Mouse (Mus musculus): ENCODE data around the gene Catsperg1. TPM values are rescaled to one million over a fixed set of nuclear protein-coding genes. Genes with fewer than 3 reads are reported as not detected.

Gene Catsperg1
- polyA plus RNA-seq, 1 experiment from 2014 or later, result 5.8 TPM

DNA sequence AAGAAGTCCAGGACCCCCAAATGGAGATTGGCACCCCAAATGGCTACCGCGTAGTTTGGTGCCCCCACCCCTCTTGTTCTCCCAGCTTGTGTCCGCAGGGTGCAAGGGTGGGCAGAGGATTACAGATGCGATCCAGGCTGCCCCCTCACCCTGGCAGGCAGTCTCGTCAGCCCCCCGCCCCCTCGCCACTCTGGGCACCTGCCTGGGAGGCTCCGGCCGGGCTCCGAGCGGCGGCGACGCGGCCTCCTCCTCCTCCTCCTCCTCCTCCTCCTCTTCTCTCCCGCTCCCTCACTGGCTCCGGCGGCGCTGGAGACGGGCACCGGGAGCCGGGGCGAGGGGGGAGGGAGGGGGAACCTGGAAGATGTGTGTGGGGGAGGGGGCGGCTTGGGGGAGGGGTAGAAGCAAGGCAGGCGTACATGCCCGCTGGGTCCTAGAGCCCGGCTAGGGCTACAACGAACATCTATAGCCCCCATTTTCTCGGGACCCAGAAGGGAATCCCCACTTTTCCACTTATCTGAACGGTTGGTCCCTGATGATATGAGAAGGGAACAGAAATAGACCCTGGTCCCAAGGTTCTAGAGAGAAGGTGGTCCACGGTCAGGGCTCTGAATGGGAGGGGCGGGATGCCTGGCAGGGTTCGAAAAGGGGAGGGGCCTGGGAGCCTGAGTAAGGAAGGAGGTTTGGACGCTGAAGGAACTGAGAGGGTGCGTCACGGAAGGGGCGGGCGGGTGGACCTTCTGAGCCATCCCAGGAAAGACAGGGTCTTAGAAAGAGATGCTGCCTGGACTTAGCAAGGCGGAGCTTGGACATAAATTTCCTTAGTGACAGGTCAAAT is 44.4 kb downstream of the Catsperg1 start:
- Histone ChIP-seq H3K9me3 (replicated peaks; ENCODE audit: control insufficient read depth, low read length, poor library complexity, severe bottlenecking) (no peaks in the 10 kb centered on the region), H3K9ac (ENCODE audit: low read depth, low read length) (peak overlapping the region; percentile 80), H3K36me3 (ENCODE audit: control insufficient read depth, insufficient read depth, low read length) (peaks cover 5% of the 10 kb centered on the region), H3K4me1 (ENCODE audit: control insufficient read depth, insufficient read depth, low read length) (peaks cover 22% of the 10 kb centered on the region), H3K27ac (ENCODE audit: low read length) (peak overlapping the region; percentile 91), H3K4me3 (ENCODE audit: low read depth, low read length) (peak overlapping the region; percentile 75), H3K27me3 (ENCODE audit: control insufficient read depth, insufficient read depth, low read depth, low read length) (peaks cover 34% of the 10 kb centered on the region), H3K4me2 (ENCODE audit: low read length) (peak overlapping the region; percentile 61)
- peak; percentile 86 for ATAC-seq
- WGBS, result 0% methylated on average over 21 of the region's 39 CpGs

GRCm38 (mm10) chr7:29168791-29169230 is 45.0 kb downstream of the Catsperg1 start:
- 0% methylated on average over 12 of the region's 14 CpGs for WGBS
- peak overlapping the region; percentile 80 for H3K9ac ChIP-seq (ENCODE audit: low read depth, low read length)
- H3K9me3 ChIP-seq (replicated peaks; ENCODE audit: control insufficient read depth, low read length, poor library complexity, severe bottlenecking), result no peaks in the 10 kb centered on the region
- H3K4me2 ChIP-seq (ENCODE audit: low read length), result peak overlapping the region; percentile 61
- peaks cover 22% of the 10 kb centered on the region for H3K4me1 ChIP-seq (ENCODE audit: control insufficient read depth, insufficient read depth, low read length)
- peaks cover under 1% of the 10 kb centered on the region for H3K36me3 ChIP-seq (ENCODE audit: control insufficient read depth, insufficient read depth, low read length)
- peak overlapping the region; percentile 75 for H3K4me3 ChIP-seq (ENCODE audit: low read depth, low read length)
- peak; percentile 20 for ATAC-seq
- peaks cover 28% of the 10 kb centered on the region for H3K27me3 ChIP-seq (ENCODE audit: control insufficient read depth, insufficient read depth, low read depth, low read length)
- H3K27ac ChIP-seq (ENCODE audit: low read length), result peak overlapping the region; percentile 91

GRCm38 (mm10) chr7:29168121-29168695 is 45.6 kb downstream of the Catsperg1 start:
- Histone ChIP-seq H3K4me2 (ENCODE audit: low read length) (peak overlapping the region; percentile 61), H3K4me1 (ENCODE audit: control insufficient read depth, insufficient read depth, low read length) (peaks cover 22% of the 10 kb centered on the region), H3K9me3 (replicated peaks; ENCODE audit: control insufficient read depth, low read length, poor library complexity, severe bottlenecking) (no peaks in the 10 kb centered on the region), H3K36me3 (ENCODE audit: control insufficient read depth, insufficient read depth, low read length) (no peaks in the 10 kb centered on the region; the same call in 1 of the 2 replicates), H3K9ac (ENCODE audit: low read depth, low read length) (peak overlapping the region; percentile 80), H3K4me3 (ENCODE audit: low read depth, low read length) (peak overlapping the region; percentile 75), H3K27ac (ENCODE audit: low read length) (peak overlapping the region; percentile 91), H3K27me3 (ENCODE audit: control insufficient read depth, insufficient read depth, low read depth, low read length) (peaks cover 22% of the 10 kb centered on the region)
- ATAC-seq, result no peak
- WGBS, result 2% methylated on average over 10 of the region's 10 CpGs

GRCm38 (mm10) chr7:29167656-29168055 is 46.2 kb downstream of the Catsperg1 start:
- Histone ChIP-seq H3K4me3 (ENCODE audit: low read depth, low read length) (peak overlapping the region; percentile 75), H3K27ac (ENCODE audit: low read length) (no peak overlapping the region), H3K4me1 (ENCODE audit: control insufficient read depth, insufficient read depth, low read length) (peaks cover 22% of the 10 kb centered on the region), H3K36me3 (ENCODE audit: control insufficient read depth, insufficient read depth, low read length) (no peaks in the 10 kb centered on the region; the same call in 1 of the 2 replicates), H3K4me2 (ENCODE audit: low read length) (peak overlapping the region; percentile 61), H3K9ac (ENCODE audit: low read depth, low read length) (peak overlapping the region; percentile 80), H3K9me3 (replicated peaks; ENCODE audit: control insufficient read depth, low read length, poor library complexity, severe bottlenecking) (no peaks in the 10 kb centered on the region), H3K27me3 (ENCODE audit: control insufficient read depth, insufficient read depth, low read depth, low read length) (peaks cover 17% of the 10 kb centered on the region)
- no peak for ATAC-seq
- WGBS, result 9% methylated on average over 19 of the region's 19 CpGs

DNA sequence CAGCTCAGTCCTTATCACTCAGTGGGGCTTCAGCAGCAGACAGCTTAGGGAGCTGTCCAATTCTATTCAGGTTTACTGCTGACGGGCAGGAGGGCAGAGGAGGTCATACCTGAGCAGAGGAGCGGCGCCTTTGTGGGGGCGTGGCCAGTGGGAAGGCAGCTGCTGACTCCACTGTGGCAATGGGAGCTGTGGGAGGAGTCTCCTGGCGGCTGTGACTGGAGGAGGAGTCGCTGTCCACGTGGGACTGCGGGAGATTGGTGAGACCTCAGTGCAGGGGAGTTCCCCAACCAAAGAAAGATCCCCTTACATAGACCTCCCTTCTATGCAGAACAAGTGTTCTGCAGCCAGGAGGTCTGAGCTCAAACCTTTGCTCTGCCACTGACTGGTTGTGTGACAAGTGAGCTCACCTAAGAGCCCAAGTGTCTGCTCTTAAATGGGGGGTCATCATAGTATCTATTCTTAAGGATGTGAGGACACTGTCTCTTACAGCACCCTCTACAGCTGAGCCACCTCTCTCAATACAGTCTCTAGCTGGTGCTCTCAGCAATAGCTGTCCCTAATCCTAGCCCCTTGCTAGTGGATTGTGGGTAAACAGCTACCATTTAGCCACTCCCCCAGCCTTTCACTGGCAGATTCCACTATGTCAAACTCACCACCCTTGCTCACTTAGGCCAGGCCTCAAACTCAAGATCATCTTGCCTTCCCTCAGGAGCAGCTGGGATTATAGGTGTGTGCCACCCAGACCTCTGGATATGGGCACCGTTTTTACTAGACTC is 50.9 kb downstream of the Catsperg1 start:
- 28% methylated on average over 9 of the region's 9 CpGs for WGBS
- Histone ChIP-seq H3K9me3 (replicated peaks; ENCODE audit: control insufficient read depth, low read length, poor library complexity, severe bottlenecking) (no peaks in the 10 kb centered on the region), H3K4me2 (ENCODE audit: low read length) (no peak overlapping the region), H3K27me3 (ENCODE audit: control insufficient read depth, insufficient read depth, low read depth, low read length) (peaks cover 4% of the 10 kb centered on the region), H3K4me3 (ENCODE audit: low read depth, low read length) (no peak overlapping the region), H3K9ac (ENCODE audit: low read depth, low read length) (no peak overlapping the region), H3K27ac (ENCODE audit: low read length) (no peak overlapping the region), H3K4me1 (ENCODE audit: control insufficient read depth, insufficient read depth, low read length) (peaks cover 5% of the 10 kb centered on the region), H3K36me3 (ENCODE audit: control insufficient read depth, insufficient read depth, low read length) (no peaks in the 10 kb centered on the region; the same call in 1 of the 2 replicates)
- no peak for ATAC-seq

DNA sequence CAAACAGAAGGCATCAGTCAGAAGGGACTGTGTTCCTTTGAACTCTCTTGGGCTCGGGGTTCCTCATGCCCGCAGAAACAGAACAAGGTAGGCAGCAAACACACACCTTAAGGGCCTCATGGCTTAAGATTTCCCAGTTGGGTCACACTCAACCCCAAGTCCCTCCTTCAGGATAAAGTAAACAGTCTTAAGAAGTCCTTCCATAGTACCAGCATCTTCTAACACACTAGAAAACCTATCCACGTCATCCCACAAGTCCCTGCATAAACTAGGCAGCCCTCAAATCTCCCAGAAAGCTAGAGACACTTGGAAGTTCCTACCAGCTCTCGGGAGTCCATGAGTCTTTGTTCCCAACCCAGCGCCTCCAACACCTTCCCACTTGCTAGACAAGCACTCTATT is 51.5 kb downstream of the Catsperg1 start:
- 85% methylated on average over 5 of the region's 5 CpGs for WGBS
- H3K27me3 ChIP-seq (ENCODE audit: control insufficient read depth, insufficient read depth, low read depth, low read length), result peaks cover 4% of the 10 kb centered on the region
- H3K4me1 ChIP-seq (ENCODE audit: control insufficient read depth, insufficient read depth, low read length), result no peaks in the 10 kb centered on the region
- H3K9me3 ChIP-seq (replicated peaks; ENCODE audit: control insufficient read depth, low read length, poor library complexity, severe bottlenecking), result no peaks in the 10 kb centered on the region
- H3K36me3 ChIP-seq (ENCODE audit: control insufficient read depth, insufficient read depth, low read length), result no peaks in the 10 kb centered on the region; the same call in 1 of the 2 replicates
- H3K27ac ChIP-seq (ENCODE audit: low read length), result no peak overlapping the region
- H3K9ac ChIP-seq (ENCODE audit: low read depth, low read length), result no peak overlapping the region
- H3K4me2 ChIP-seq (ENCODE audit: low read length), result no peak overlapping the region
- no peak overlapping the region for H3K4me3 ChIP-seq (ENCODE audit: low read depth, low read length)
- ATAC-seq, result no peak

GRCm38 (mm10) chr7:29158264-29158663 is 55.6 kb downstream of the Catsperg1 start:
- Histone ChIP-seq H3K4me3 (ENCODE audit: low read depth, low read length) (no peak overlapping the region), H3K4me1 (ENCODE audit: control insufficient read depth, insufficient read depth, low read length) (peaks cover 8% of the 10 kb centered on the region), H3K27ac (ENCODE audit: low read length) (no peak overlapping the region), H3K27me3 (ENCODE audit: control insufficient read depth, insufficient read depth, low read depth, low read length) (peaks cover 4% of the 10 kb centered on the region), H3K9ac (ENCODE audit: low read depth, low read length) (no peak overlapping the region), H3K36me3 (ENCODE audit: control insufficient read depth, insufficient read depth, low read length) (no peaks in the 10 kb centered on the region), H3K4me2 (ENCODE audit: low read length) (no peak overlapping the region), H3K9me3 (replicated peaks; ENCODE audit: control insufficient read depth, low read length, poor library complexity, severe bottlenecking) (no peaks in the 10 kb centered on the region)
- WGBS, result 0% methylated on average over 5 of the region's 5 CpGs
- ATAC-seq, result no peak

GRCm38 (mm10) chr7:29155838-29156782 is 57.7 kb downstream of the Catsperg1 start, which contains the start of gene Fam98c:
Gene Fam98c (minus strand): TSS chr7:29156234.
- H3K4me3 ChIP-seq (ENCODE audit: low read depth, low read length), result peak within 1 kb of the TSS; percentile 81
- H3K9ac ChIP-seq (ENCODE audit: low read depth, low read length), result peak within 1 kb of the TSS; percentile 78
- peaks cover 4% of the 10 kb centered on the region for H3K27me3 ChIP-seq (ENCODE audit: control insufficient read depth, insufficient read depth, low read depth, low read length)
- ATAC-seq, result peak; percentile 88
- peak within 1 kb of the TSS; percentile 91 for H3K27ac ChIP-seq (ENCODE audit: low read length)
- no peaks in the 10 kb centered on the region for H3K9me3 ChIP-seq (replicated peaks; ENCODE audit: control insufficient read depth, low read length, poor library complexity, severe bottlenecking)
- H3K36me3 ChIP-seq (ENCODE audit: control insufficient read depth, insufficient read depth, low read length), result no peaks in the 10 kb centered on the region
- H3K4me2 ChIP-seq (ENCODE audit: low read length), result peak within 1 kb of the TSS; percentile 92
- 3% methylated on average over 61 of the region's 68 CpGs for WGBS
- H3K4me1 ChIP-seq (ENCODE audit: control insufficient read depth, insufficient read depth, low read length), result peaks cover 8% of the 10 kb centered on the region
